Mouse (Mus musculus) liver, embryonic 14.5 days (tissue): ENCODE measurements around the gene Nme7.

Source experiments
- CTCF ChIP-seq: IDR thresholded peaks from 2 replicates; pipeline ENCODE4 v1.5.1; 2016; ENCODE audit warnings: antibody characterized with exemption, low read depth, control low read depth
- EP300 ChIP-seq: IDR thresholded peaks from 2 replicates; pipeline ENCODE4 v1.6.1; 2016; ENCODE audit warnings: antibody characterized with exemption, low read depth

DNA sequence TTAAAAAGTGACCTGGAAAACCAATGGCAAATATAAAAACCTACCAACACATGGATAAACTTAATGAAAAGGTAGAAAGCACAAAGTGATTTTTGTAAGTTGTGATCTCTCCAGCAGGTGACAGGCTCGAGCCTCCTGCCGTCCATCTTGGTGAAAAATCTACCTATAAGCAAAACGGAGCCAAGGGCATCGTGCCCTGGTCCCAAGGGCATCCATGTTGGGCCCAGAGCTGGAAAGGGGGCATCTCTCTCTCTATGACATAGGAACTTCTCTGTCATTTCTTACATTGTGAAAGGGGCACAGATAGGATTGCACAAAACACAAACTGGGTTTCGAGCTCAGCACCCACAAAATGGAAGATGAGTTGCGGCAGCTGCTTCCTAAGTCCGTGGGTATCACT lies 151.7 kb downstream of the Nme7 start:
- no peak for TF ChIP-seq CTCF
- no peak for TF ChIP-seq EP300
